Mouse (Mus musculus): ENCODE data around the gene Psmd9. TPM values are rescaled to one million over a fixed set of nuclear protein-coding genes. Genes with fewer than 3 reads are reported as not detected.
"Not testable (repeated sequence)": the region's sequence is repeated elsewhere in the genome, so short reads cannot be mapped to it uniquely, and the experiment has no call there.

Psmd9 gene
- polyA plus RNA-seq, 1 experiment from 2014 or later, result 77.7 TPM

DNA sequence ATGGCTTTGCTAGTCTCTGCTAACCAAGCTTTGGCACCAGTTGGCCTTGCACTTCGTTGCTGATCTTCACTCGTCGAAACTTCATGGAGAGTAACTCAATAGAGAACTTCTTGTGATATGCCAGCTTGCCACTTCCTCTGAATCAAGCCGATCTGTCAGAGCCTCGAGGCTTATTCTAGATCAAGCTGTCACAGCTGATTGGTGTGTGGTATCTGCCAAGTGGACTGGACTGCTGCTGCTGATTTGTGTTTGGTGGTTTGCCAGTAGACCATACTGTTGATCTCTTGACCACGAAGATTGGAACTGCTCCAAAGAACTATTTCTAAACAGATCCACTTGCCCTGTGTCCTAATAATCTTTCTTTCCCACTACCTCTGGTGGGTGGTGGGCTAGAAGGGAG is 22.2 kb downstream of the Psmd9 start:
- no peak overlapping the region for H3K9ac ChIP-seq
- no peak overlapping the region for H3K4me2 ChIP-seq (replicated peaks)
- 92% methylated on average over 6 of the region's 6 CpGs for WGBS
- H3K27me3 ChIP-seq (replicated peaks), result no peaks in the 10 kb centered on the region
- H3K4me1 ChIP-seq, result no peaks in the 10 kb centered on the region
- no peaks in the 10 kb centered on the region for H3K9me3 ChIP-seq
- no peak for ATAC-seq (ENCODE audit: low FRiP score, low read depth)
- H3K36me3 ChIP-seq, result no peaks in the 10 kb centered on the region
- no peak overlapping the region for H3K27ac ChIP-seq
- H3K4me3 ChIP-seq, result no peak overlapping the region

- H3K9ac ChIP-seq, result no peak overlapping the region
- 47% methylated on average over 9 of the region's 9 CpGs for WGBS
- H3K36me3 ChIP-seq, result no peaks in the 10 kb centered on the region
- H3K4me3 ChIP-seq, result no peak overlapping the region
- ATAC-seq (ENCODE audit: low FRiP score, low read depth), result no peak
- no peaks in the 10 kb centered on the region for H3K4me1 ChIP-seq
- H3K27ac ChIP-seq, result no peak overlapping the region
- H3K9me3 ChIP-seq, result no peaks in the 10 kb centered on the region
- H3K4me2 ChIP-seq (replicated peaks), result no peak overlapping the region
- no peaks in the 10 kb centered on the region for H3K27me3 ChIP-seq (replicated peaks)
Observed at GRCm38 (mm10) chr5:123192606-123193150, 23.5 kb downstream of the Psmd9 start.

- no peaks in the 10 kb centered on the region for H3K27me3 ChIP-seq (replicated peaks)
- ATAC-seq (ENCODE audit: low FRiP score, low read depth), result no peak
- no peak overlapping the region for H3K4me2 ChIP-seq (replicated peaks)
- H3K4me1 ChIP-seq, result no peaks in the 10 kb centered on the region
- H3K36me3 ChIP-seq, result no peaks in the 10 kb centered on the region
- no peak overlapping the region for H3K4me3 ChIP-seq
- H3K27ac ChIP-seq, result no peak overlapping the region
- 86% methylated on average over 5 of the region's 5 CpGs for WGBS
- H3K9me3 ChIP-seq, result no peaks in the 10 kb centered on the region
- no peak overlapping the region for H3K9ac ChIP-seq
Observed at GRCm38 (mm10) chr5:123193436-123193835, 24.2 kb downstream of the Psmd9 start.

DNA sequence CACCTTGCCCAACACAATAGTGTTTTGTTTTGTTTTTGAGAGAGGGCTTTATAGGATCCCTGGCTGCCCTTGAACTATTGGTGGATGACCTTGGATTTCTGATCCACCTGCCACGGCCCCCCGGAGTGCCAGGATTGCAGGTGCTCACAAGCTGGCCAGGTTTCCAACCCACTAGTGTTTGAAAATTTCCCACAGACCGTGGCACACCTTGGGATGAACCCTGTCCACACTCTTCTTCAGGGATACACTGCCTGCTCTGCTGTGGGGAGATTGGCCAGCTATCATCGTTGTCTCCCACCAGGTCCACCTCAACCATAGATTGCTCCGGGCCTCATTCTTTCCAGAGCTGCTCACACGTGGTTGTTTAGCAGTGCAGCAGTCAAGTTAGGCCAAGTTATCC is 25.6 kb downstream of the Psmd9 start:
- Histone ChIP-seq H3K4me2 (replicated peaks) (no peak overlapping the region), H3K4me3 (no peak overlapping the region), H3K27ac (no peak overlapping the region), H3K27me3 (replicated peaks) (no peaks in the 10 kb centered on the region), H3K4me1 (no peaks in the 10 kb centered on the region), H3K36me3 (no peaks in the 10 kb centered on the region), H3K9me3 (no peaks in the 10 kb centered on the region), H3K9ac (no peak overlapping the region)
- no peak for ATAC-seq (ENCODE audit: low FRiP score, low read depth)
- 91% methylated on average over 6 of the region's 6 CpGs for WGBS

- 92% methylated on average over 16 of the region's 16 CpGs for WGBS
- ATAC-seq (ENCODE audit: low FRiP score, low read depth), result no peak
Observed at GRCm38 (mm10) chr5:123195500-123196000, 26.3 kb downstream of the Psmd9 start.

GRCm38 (mm10) chr5:123196746-123197145 is 27.5 kb downstream of the Psmd9 start:
- Histone ChIP-seq H3K4me3 (no peak overlapping the region), H3K27me3 (replicated peaks) (no peaks in the 10 kb centered on the region), H3K36me3 (no peaks in the 10 kb centered on the region), H3K4me2 (replicated peaks) (no peak overlapping the region), H3K9me3 (no peaks in the 10 kb centered on the region), H3K4me1 (no peaks in the 10 kb centered on the region), H3K27ac (no peak overlapping the region), H3K9ac (no peak overlapping the region)
- WGBS, result 76% methylated on average over 4 of the region's 4 CpGs
- no peak for ATAC-seq (ENCODE audit: low FRiP score, low read depth)

More at GRCm38 (mm10) chr5:123195500-123196000, 26.3 kb downstream of the Psmd9 start:
- H3K9me3 ChIP-seq, result no peaks in the 10 kb centered on the region
- no peak overlapping the region for H3K27ac ChIP-seq
- H3K9ac ChIP-seq, result no peak overlapping the region
- H3K4me2 ChIP-seq (replicated peaks), result no peak overlapping the region
- no peaks in the 10 kb centered on the region for H3K27me3 ChIP-seq (replicated peaks)
- no peak overlapping the region for H3K4me3 ChIP-seq
- H3K36me3 ChIP-seq, result no peaks in the 10 kb centered on the region
- no peaks in the 10 kb centered on the region for H3K4me1 ChIP-seq

DNA sequence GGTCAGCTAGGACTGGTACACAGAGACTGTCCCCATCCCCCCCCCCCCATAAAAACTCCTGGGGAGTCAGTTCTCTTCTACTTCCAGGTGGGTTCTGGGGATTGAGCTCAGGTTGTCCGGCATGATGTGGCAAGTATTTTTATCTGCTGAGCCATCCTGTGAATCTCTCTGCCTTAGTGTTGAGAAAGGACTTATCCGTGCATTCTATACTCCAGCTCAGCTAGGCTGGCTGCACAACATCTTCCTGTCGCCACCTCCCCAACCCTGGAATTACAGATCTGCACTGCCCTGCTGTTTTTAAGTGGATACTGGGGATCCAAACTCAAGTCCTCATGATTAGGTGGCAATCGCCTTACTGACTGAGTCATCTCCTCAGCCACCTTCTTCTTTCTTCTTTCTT is 29.3 kb downstream of the Psmd9 start:
- H3K9me3 ChIP-seq, result no peaks in the 10 kb centered on the region

GRCm38 (mm10) chr5:123200816-123201522 is 31.8 kb downstream of the Psmd9 start:
- not testable (repeated sequence) for ATAC-seq (ENCODE audit: low FRiP score, low read depth); H3K27ac ChIP-seq; H3K9me3 ChIP-seq; H3K27me3 ChIP-seq (replicated peaks); H3K4me2 ChIP-seq (replicated peaks); H3K4me3 ChIP-seq; H3K4me1 ChIP-seq; H3K36me3 ChIP-seq; H3K9ac ChIP-seq
- 92% methylated on average over 6 of the region's 7 CpGs for WGBS

More for the DNA sequence above, 29.3 kb downstream of the Psmd9 start:
- no peak overlapping the region for H3K27ac ChIP-seq
- ATAC-seq (ENCODE audit: low FRiP score, low read depth), result no peak
- no peaks in the 10 kb centered on the region for H3K27me3 ChIP-seq (replicated peaks)
- H3K36me3 ChIP-seq, result no peaks in the 10 kb centered on the region
- no peak overlapping the region for H3K9ac ChIP-seq
- no peak overlapping the region for H3K4me2 ChIP-seq (replicated peaks)
- 93% methylated on average over 4 of the region's 4 CpGs for WGBS
- no peak overlapping the region for H3K4me3 ChIP-seq
- H3K4me1 ChIP-seq, result no peaks in the 10 kb centered on the region

GRCm38 (mm10) chr5:123201523-123201892 is 32.3 kb downstream of the Psmd9 start:
- 88% methylated on average over 7 of the region's 7 CpGs for WGBS
- Histone ChIP-seq H3K27me3 (replicated peaks) (no peaks in the 10 kb centered on the region), H3K36me3 (no peaks in the 10 kb centered on the region), H3K9ac (no peak overlapping the region), H3K27ac (no peak overlapping the region), H3K4me1 (no peaks in the 10 kb centered on the region), H3K4me2 (replicated peaks) (no peak overlapping the region), H3K4me3 (no peak overlapping the region), H3K9me3 (no peaks in the 10 kb centered on the region)
- no peak for ATAC-seq (ENCODE audit: low FRiP score, low read depth)

DNA sequence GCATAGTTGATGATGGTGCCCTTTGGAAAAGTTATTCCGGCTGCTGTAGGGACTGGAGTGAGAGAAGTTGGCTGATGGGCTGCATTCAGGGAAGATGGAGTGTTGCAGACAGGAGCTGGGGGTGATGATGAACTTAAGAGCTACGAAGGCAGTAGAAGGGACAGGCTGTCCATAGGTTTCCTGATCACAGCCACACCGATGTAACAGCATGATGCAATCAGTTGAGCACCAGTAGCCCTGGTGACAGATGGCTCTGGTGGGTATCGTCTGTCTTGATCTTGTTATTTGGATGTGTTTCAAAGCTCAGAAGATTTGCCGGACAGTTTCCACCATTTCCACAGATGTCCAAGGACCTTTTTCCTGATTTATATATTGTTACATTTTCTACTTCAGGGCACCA is 32.8 kb downstream of the Psmd9 start:
- no peak overlapping the region for H3K4me2 ChIP-seq (replicated peaks)
- no peak overlapping the region for H3K27ac ChIP-seq
- H3K9ac ChIP-seq, result no peak overlapping the region
- H3K4me1 ChIP-seq, result no peaks in the 10 kb centered on the region
- no peaks in the 10 kb centered on the region for H3K9me3 ChIP-seq
- 86% methylated on average over 5 of the region's 5 CpGs for WGBS
- H3K4me3 ChIP-seq, result no peak overlapping the region
- no peak for ATAC-seq (ENCODE audit: low FRiP score, low read depth)
- no peaks in the 10 kb centered on the region for H3K27me3 ChIP-seq (replicated peaks)
- no peaks in the 10 kb centered on the region for H3K36me3 ChIP-seq

DNA sequence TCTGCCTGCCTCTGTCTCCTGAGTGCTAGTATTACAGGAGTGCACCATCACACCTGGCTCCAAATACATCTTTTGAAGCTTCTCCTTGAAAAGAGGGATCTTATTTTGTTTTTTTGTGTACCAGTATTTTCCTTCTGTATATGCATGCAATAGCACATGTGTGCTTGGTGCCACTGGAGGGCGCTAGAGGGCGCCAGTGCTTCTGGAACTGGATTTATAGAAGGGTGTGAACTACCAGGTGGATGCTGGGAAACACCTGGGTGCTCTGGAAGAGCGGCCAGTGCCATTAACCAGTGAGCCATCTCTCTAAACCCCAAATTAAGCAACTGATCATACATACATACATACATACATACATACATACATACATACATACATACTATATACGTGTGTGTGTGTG is 33.6 kb downstream of the Psmd9 start:
- H3K4me2 ChIP-seq (replicated peaks); H3K4me1 ChIP-seq; ATAC-seq (ENCODE audit: low FRiP score, low read depth); H3K27me3 ChIP-seq (replicated peaks); H3K9me3 ChIP-seq; H3K4me3 ChIP-seq; H3K36me3 ChIP-seq; H3K27ac ChIP-seq; H3K9ac ChIP-seq: not testable (repeated sequence)
- WGBS, result 44% methylated on average over 4 of the region's 4 CpGs

GRCm38 (mm10) chr5:123203591-123203990 is 34.4 kb downstream of the Psmd9 start:
- 92% methylated on average over 7 of the region's 7 CpGs for WGBS
- not testable (repeated sequence) for H3K27ac ChIP-seq; H3K36me3 ChIP-seq; H3K4me2 ChIP-seq (replicated peaks); H3K9me3 ChIP-seq; H3K9ac ChIP-seq; H3K4me1 ChIP-seq; H3K27me3 ChIP-seq (replicated peaks); H3K4me3 ChIP-seq; ATAC-seq (ENCODE audit: low FRiP score, low read depth)
